Mouse (Mus musculus): ENCODE measurements at regions not wholly inside any gene's neighbourhood (a gene's known extent, or its start where the extent isn't known, plus 50 kb on each side); places are given as distances from the start of the nearest gene placed in this dataset.

DNA sequence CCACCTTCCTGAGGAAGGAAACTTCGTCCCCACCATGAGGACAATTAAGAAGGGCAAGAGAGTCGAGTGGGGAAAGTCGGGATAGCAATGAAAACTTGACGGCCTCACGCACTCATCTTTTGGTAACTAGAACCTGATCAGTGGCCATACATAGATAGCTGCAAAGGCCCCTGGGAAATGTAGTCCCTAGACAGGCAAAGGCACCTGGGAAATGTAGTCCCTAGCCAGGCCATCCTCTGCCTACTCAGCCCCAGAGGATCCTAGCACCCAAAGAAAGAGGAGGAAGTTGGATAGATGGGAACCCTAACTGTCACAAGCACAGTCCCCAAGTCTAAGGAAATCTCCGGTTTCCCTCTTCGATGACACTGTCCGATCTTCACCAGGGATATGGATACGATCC lies 258.4 kb downstream of the Cryba4 start:
- H3K4me3 ChIP-seq (ENCODE audit: insufficient read depth, low read length), result no peak overlapping the region
- no peak overlapping the region for H3K27ac ChIP-seq (ENCODE audit: insufficient read depth, low read depth, low read length)
- TF ChIP-seq CTCF (IDR thresholded peaks at IDR 0.05; ENCODE audit: low read depth, low read length), result no peak
- TF ChIP-seq POLR2A (IDR thresholded peaks at IDR 0.05; ENCODE audit: borderline replicate concordance, low read depth, low read length), result no peak
- no peaks in the 10 kb centered on the region for H3K4me1 ChIP-seq (ENCODE audit: control insufficient read depth, insufficient read depth, low read length)

DNA sequence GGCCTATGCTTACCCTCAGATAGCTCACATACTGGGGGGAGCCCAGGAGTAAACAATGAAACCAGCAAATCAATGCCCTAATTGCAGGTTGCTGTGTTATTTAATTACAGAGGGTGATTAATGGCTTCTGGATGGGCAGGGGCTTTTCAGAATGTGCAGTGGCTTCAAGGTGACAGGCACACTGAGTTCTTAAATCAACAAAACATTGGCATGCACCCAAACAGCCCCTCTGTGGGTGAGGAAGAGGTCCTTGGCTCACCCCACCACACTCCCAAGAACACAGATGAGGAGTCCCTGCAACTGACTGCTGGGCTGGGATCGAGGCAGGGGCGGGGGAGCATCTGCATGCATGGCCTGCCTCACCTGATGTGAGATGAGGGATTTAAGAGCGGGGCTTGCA lies 255.5 kb downstream of the Cryba4 start:
- TF ChIP-seq CTCF (IDR thresholded peaks at IDR 0.05; ENCODE audit: low read depth, low read length), result no peak
- H3K4me1 ChIP-seq (ENCODE audit: control insufficient read depth, insufficient read depth, low read length), result no peaks in the 10 kb centered on the region
- no peak overlapping the region for H3K4me3 ChIP-seq (ENCODE audit: insufficient read depth, low read length)
- no peak overlapping the region for H3K27ac ChIP-seq (ENCODE audit: insufficient read depth, low read depth, low read length)

DNA sequence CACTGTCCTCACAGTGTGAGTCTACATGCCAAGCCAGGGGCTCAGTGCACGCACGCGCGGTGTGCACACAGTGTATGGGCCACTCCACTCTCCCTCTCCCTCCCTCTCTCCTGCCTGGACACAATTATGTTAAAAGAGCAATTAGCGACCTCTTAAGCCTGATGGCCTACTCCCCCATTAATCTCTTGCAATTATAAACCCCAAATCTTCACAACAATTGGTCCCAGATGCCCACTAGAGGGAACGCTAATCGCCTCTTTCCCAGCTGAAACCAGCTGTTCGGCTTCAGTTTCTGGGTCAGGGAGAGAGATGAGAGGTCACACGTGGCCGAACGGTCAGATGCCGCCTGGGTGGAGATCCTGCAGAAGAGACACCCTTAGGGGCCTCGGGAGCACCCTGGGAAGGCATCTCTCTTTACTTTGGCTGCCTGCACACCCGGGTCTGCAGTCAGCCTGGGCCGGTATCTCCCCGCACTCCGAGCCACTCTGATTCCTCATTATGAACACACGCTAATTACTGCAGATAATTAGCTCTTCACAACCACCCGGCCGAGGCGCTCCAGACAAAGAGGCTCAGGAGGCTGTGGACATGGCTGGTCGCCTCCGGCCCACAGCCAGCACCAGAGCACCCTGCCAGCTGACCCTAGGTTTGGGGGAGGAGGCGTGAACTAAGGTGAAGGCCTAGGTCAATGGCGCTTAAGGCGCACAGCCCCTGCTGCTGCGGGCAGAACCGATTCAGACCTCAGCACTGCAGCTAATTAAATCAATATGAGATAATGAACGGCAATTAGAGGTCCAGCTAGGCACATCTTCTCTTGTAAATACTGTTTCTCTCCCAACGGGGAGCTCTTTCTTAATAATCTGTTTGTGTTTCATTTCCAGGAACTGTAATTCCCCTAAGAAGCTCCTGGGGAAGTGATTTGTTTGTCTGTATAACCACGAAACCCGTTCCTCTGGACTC lies 250.3 kb downstream of the Cryba4 start:
- Histone ChIP-seq H3K4me1 (ENCODE audit: control insufficient read depth, insufficient read depth, low read length) (no peaks in the 10 kb centered on the region), H3K27ac (ENCODE audit: insufficient read depth, low read depth, low read length) (no peak overlapping the region), H3K4me3 (ENCODE audit: insufficient read depth, low read length) (no peak overlapping the region)
- no peak for TF ChIP-seq POLR2A (IDR thresholded peaks at IDR 0.05; ENCODE audit: borderline replicate concordance, low read depth, low read length)
- TF ChIP-seq CTCF (IDR thresholded peaks at IDR 0.05; ENCODE audit: low read depth, low read length), result no peak

DNA sequence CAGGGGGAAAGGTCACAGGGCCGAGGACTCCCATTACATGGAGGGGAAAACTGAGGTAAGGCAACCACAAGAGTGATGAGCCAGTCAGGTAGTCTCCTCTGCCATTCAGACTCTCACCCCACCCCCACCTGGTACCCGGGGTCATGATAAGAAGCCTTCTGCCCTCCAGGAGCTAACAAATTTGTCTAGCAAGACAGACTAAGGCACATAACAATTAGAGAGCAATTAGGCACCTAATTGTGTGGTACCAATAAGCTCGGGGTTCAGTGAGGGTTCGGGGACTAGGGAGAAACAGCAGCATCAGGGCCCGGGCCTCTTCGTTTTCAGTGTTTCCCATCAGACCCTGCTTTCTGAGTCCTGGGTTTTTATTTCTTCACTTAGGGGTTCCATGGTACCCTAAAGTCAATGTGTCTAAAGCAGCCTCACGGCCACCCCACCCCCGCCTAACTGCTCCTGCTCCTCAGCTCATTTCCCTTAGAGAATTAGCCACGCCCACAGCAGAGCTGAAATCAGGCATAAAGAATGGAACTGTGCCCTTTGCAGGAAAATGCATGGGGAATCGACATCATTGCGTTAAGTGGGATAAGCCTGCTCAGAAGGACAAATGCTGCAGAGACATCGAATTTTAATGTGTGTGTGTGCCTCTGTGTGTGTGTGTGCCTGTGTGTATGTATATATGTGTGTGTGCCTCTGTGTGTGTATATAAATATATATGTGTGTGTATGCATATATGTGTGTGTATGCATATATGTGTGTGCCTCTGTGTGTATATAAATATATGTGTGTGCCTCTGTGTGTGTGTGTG lies 249.3 kb downstream of the Cryba4 start:
- Histone ChIP-seq H3K4me1 (ENCODE audit: control insufficient read depth, insufficient read depth, low read length) (no peaks in the 10 kb centered on the region), H3K27ac (ENCODE audit: insufficient read depth, low read depth, low read length) (no peak overlapping the region), H3K4me3 (ENCODE audit: insufficient read depth, low read length) (no peak overlapping the region)
- no peak for TF ChIP-seq CTCF (IDR thresholded peaks at IDR 0.05; ENCODE audit: low read depth, low read length)
- no peak for TF ChIP-seq POLR2A (IDR thresholded peaks at IDR 0.05; ENCODE audit: borderline replicate concordance, low read depth, low read length)

DNA sequence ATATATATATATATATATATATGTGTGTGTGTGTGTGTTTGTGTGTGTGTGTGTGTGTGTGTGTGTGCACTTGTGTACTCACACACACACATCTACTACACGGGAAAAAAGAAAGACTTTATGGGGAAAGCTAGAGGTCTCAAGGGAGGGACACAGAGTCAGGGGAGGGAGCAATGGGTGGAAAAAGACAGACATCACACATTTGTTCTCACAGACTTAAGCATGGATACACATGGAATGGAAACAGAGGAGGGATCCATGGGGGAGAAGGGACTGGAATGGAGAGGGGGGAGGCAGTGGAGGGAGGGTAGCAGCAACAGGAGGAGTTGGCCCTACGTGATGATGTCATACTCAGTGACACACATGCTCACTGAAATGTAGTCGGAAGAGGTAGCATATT lies 248.3 kb downstream of the Cryba4 start:
- H3K27ac ChIP-seq (ENCODE audit: insufficient read depth, low read depth, low read length), result no peak overlapping the region
- TF ChIP-seq CTCF (IDR thresholded peaks at IDR 0.05; ENCODE audit: low read depth, low read length), result no peak
- no peak for TF ChIP-seq POLR2A (IDR thresholded peaks at IDR 0.05; ENCODE audit: borderline replicate concordance, low read depth, low read length)
- no peak overlapping the region for H3K4me3 ChIP-seq (ENCODE audit: insufficient read depth, low read length)
- H3K4me1 ChIP-seq (ENCODE audit: control insufficient read depth, insufficient read depth, low read length), result no peaks in the 10 kb centered on the region

DNA sequence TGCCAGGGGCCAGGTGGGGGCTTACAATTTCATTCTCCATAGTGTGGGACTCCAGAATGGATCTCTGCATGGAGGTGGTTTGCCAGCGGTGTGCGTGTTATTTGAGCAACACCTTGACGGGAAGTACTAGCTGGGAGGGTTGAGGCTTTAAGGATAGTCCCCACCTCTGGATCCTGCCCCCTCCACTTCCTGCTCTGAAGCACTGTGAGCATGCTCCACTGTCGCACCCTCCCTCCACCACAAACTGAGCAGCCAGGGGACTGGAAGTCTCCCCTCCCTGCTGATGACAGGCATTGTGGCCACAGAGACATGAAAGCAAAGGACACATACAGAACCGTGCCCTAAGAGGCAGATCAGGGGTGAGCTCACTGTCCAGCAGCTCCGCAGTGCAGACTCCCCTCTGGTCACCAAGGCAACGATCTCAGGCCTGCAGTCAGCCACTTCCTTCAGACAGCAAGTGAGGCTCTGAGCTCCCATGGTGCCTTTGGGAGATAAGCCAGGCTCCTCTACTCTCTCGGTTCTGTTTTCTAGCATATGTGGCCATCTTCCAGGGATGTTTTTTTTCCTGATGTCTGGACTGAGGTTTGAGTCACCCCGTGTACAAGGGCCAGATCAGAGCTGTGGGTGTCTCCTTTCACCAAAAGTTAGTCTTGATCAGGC lies 239.7 kb downstream of the Cryba4 start:
- TF ChIP-seq POLR2A (IDR thresholded peaks at IDR 0.05; ENCODE audit: borderline replicate concordance, low read depth, low read length) (no peak), CTCF (IDR thresholded peaks at IDR 0.05; ENCODE audit: low read depth, low read length) (no peak)
- Histone ChIP-seq H3K4me3 (ENCODE audit: insufficient read depth, low read length) (no peak overlapping the region), H3K4me1 (ENCODE audit: control insufficient read depth, insufficient read depth, low read length) (no peaks in the 10 kb centered on the region), H3K27ac (ENCODE audit: insufficient read depth, low read depth, low read length) (no peak overlapping the region)

DNA sequence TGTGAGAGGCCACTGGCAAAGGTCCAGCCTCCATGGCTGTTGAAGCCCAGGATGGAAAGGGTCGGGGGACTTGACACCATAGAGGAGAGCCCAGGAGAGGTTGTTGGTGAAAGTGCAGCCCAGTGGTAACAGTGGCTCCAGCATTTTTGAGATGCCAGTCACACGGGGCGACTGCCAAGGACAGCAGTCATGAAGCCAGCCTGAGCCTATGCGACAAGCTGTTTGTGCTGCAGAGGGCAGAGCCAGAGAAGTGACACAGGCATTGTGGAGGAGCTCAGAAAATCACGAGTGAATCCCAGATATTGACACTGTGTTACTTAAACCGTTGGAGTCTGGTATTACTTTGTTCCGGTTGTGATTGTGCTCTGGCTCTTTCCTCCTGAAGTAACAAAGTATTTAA lies 233.4 kb downstream of the Cryba4 start:
- Histone ChIP-seq H3K4me3 (ENCODE audit: insufficient read depth, low read length) (no peak overlapping the region), H3K27ac (ENCODE audit: insufficient read depth, low read depth, low read length) (no peak overlapping the region), H3K4me1 (ENCODE audit: control insufficient read depth, insufficient read depth, low read length) (no peaks in the 10 kb centered on the region)
- TF ChIP-seq CTCF (IDR thresholded peaks at IDR 0.05; ENCODE audit: low read depth, low read length) (no peak), POLR2A (IDR thresholded peaks at IDR 0.05; ENCODE audit: borderline replicate concordance, low read depth, low read length) (no peak)

DNA sequence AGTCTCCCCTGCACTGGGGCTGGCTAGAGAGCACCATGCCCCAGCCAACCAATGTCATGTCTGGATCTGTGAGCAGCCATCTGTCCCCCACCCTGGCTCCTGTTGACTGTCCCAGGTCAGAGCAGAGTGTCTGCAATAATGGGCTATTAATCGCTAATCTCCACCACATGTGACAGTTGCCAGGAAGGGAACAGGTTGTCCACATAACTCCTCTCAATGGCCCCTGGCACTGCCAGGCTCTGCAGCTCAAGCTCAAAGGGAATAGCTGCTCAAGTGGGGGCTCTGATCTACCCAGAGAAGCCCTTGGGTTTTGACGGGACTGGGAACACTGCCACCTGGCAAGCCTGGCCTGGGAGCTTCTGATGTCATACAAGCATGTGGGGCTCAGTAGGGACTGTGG lies 231.4 kb downstream of the Cryba4 start:
- Histone ChIP-seq H3K27ac (ENCODE audit: insufficient read depth, low read depth, low read length) (no peak overlapping the region), H3K4me3 (ENCODE audit: insufficient read depth, low read length) (no peak overlapping the region), H3K4me1 (ENCODE audit: control insufficient read depth, insufficient read depth, low read length) (no peaks in the 10 kb centered on the region)
- TF ChIP-seq CTCF (IDR thresholded peaks at IDR 0.05; ENCODE audit: low read depth, low read length) (no peak), POLR2A (IDR thresholded peaks at IDR 0.05; ENCODE audit: borderline replicate concordance, low read depth, low read length) (no peak)

DNA sequence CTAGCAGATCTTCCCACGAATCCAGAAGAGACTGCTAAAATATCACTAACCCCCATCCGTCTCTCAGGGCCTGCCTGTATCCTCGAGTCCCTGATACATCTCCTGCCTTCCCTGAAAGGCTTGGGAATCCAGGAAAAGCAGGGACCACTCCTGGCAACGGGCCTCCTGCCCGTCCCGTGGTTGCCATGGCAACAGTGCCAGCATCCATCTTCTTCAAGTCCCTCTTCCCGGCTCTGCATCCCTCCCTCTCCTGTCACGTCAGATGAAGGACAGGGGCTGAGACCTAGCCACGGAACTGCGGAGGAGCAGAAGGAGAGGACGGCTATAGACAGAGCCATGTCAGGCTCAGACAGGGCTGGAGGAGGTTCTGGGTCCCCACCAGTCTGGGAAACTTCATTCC lies 222.4 kb downstream of the Cryba4 start:
- Histone ChIP-seq H3K4me1 (ENCODE audit: control insufficient read depth, insufficient read depth, low read length) (no peaks in the 10 kb centered on the region), H3K4me3 (ENCODE audit: insufficient read depth, low read length) (no peak overlapping the region), H3K27ac (ENCODE audit: insufficient read depth, low read depth, low read length) (no peak overlapping the region)
- no peak for TF ChIP-seq POLR2A (IDR thresholded peaks at IDR 0.05; ENCODE audit: borderline replicate concordance, low read depth, low read length)
- TF ChIP-seq CTCF (IDR thresholded peaks at IDR 0.05; ENCODE audit: low read depth, low read length), result no peak

Measured in bone marrow macrophage, adult 2 months (primary cell).